Mouse (Mus musculus) fibroblast of lung, adult 2 months (primary cell): ENCODE measurements around the gene Mief1.

Experiments
- DNase-seq: peaks from one replicate; pipeline ENCODE4 v3.0.0-alpha.2; 2011; ENCODE audit warnings: low read depth

Mief1 gene

GRCm38 (mm10) chr15:80228071-80228800 lies 5.6 kb upstream of the Mief1 start:
- no peak for DNase-seq

DNA sequence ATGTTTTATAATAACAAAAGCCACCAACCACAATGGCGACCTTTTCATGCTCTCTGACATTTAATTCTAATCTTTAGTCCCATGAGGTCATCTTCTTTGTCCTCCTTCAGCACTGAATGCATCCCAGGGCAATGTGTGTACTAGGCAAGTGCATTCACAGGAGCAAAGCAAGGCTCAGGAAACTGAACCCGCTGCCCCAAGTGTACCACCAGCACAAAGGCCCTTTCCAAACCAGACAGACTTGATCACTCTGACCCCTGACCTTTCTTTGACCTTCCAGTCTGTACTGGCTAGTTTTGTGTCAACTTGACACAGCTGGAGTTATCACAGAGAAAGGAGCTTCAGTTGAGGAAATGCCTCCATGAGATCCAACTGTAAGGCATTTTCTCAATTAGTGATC lies 1.5 kb upstream of the Mief1 start:
- no peak for DNase-seq

DNA sequence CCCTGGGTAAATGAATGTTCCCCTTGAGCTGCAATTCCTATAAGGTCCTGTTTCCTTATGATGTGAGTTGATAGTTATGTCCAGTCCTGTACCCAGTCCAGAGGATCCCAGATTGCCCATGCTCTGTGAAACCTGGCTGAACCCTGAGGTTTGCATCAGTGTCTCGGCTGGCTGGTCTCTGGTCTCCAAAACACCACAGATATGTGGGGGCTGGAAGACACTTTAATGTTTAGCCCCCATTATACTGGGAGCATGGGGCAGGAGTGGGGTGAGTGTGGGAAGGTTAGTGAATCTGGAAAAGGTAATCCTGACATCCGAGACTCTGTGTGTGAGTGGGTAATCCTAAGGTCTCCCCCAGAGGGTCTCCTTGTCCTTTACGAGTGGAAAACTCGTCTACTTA lies 765 bp upstream of the Mief1 start:
- DNase-seq: no peak

DNA sequence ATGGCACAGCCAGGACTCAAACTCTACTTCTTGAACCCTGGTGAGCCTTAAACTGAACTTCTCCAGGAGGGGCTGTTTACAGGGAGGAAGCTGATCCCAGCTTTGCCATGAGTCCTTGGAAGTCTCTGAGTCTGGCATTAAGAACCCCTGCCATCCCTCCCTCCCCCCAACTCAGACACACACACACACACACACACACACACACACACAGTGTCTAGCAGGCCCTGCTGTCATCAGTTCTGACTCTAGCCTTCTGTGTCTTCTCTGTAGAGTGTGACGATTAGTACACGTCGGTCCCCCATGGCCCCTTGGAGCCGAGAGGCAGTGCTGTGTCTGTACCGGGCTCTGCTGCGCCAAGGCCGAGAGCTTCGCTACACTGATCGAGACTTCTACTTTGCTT lies 1.7 kb downstream of the Mief1 start, which contains the start of gene AC140267.1:
TSS of gene AC140267.1 (plus strand) at position 301 of the 400 bp plus-strand sequence.
- DNase-seq: no peak

DNA sequence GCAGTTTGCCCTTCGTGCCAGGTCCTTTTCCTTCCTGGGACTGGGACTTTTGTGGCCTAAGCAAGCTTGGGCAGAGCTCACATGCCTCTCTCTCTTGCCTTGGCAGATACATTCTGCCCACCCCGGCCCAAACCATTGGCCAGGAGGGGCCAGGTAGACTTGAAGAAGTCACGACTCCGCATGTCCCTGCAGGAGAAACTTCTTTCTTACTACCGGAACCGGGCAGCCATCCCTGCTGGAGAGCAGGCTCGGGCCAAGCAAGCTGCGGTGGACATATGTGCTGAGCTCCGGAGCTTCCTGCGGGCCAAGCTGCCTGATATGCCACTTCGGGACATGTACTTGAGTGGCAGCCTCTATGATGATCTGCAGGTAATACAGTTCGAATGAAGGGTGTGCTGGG lies 14.3 kb downstream of the Mief1 start:
- DNase-seq: no peak

GRCm38 (mm10) chr15:80248596-80248995 lies 14.8 kb downstream of the Mief1 start:
- no peak for DNase-seq

GRCm38 (mm10) chr15:80249672-80250071 lies 15.9 kb downstream of the Mief1 start:
- DNase-seq: no peak

- no peak for DNase-seq
Observed at GRCm38 (mm10) chr15:80250586-80250985, 16.8 kb downstream of the Mief1 start.

GRCm38 (mm10) chr15:80253530-80253929 lies 19.7 kb downstream of the Mief1 start:
- no peak for DNase-seq

GRCm38 (mm10) chr15:80254207-80254606 lies 20.4 kb downstream of the Mief1 start:
- DNase-seq: no peak

GRCm38 (mm10) chr15:80254847-80255645 lies 21.2 kb downstream of the Mief1 start, which contains the start of gene Atf4:
Gene Atf4 (plus strand): TSS chr15:80255184.
- DNase-seq: peak; percentile 100

DNA sequence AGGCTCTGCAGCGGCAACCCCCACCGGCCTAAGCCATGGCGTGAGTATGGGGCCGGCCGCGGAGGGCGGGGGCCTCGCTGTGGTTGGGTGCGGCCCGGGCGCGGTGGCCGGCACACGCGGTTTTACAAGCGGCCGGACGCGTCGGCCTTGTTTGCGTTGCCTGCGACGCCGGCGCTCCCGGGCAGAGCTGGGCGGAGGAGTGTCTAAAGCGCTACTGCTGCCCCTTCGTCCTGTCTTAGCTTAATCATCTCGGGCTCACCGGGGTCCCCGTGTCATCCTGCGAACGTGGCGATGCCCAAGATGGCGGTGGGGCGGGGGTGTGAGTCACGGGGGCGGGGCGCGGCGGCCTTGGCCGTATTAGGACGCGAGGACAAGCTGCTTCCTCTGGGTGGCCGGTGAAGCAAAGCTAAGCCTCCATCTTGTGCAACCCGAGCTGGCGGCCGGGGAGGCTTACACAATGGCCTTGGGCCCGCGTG lies 21.9 kb downstream of the Mief1 start:
- peak; percentile 57 for DNase-seq

DNA sequence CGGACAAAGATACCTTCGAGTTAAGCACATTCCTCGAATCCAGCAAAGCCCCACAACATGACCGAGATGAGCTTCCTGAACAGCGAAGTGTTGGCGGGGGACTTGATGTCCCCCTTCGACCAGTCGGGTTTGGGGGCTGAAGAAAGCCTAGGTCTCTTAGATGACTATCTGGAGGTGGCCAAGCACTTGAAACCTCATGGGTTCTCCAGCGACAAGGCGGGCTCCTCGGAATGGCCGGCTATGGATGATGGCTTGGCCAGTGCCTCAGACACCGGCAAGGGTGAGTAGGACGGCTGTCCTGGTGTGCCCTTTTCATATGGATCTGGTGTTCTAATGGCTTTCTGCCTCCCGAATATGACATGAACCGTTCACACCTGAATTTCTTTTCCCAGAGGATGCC lies 22.4 kb downstream of the Mief1 start:
- DNase-seq: no peak

- DNase-seq: no peak
Observed at GRCm38 (mm10) chr15:80256656-80257601, 23.1 kb downstream of the Mief1 start.

- no peak for DNase-seq
Observed at GRCm38 (mm10) chr15:80257602-80258239, 23.9 kb downstream of the Mief1 start.

- DNase-seq: no peak
Observed at GRCm38 (mm10) chr15:80258240-80259170, 24.7 kb downstream of the Mief1 start.

GRCm38 (mm10) chr15:80259406-80260045 lies 25.7 kb downstream of the Mief1 start:
- DNase-seq: no peak

DNA sequence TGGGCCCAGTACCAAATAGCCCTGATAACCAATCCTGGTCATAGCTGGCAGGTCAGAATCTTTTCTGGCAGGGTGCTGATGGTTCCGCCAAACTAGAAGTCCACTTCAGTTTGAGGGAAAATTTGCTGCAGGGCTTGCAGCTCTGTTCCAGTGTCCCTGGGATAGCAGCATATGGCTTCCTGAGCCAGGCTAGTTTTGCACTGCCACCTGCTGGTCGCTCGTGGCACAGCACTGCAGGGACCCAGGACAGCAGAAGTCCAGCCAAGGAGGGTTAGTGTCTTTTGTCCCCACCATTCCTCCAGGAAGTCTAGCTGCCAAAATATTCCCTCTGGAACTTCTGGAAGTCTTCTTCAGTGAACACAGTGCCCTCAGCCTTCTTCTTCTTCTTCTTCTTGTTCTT lies 26.9 kb downstream of the Mief1 start:
- DNase-seq: no peak

DNA sequence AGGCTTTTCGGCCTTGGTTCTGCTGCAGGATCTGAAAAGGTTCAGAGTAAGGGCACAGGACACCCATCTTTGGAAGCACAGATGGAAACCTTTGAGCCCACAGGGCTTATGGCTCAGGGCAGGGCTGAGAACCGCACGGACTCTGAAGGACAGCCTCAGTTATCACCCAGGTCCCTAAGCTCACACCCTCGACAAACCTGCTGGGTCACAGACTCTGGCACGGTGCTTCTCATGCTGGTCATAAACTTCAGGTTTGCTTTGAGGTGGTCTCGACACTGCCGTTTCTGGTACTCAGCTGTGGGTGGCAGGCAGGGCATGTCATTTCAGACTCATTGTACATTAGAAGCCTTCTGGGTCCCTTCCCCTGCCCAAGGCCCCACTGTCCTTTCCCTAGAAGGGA lies 27.3 kb downstream of the Mief1 start:
- no peak for DNase-seq
